Mouse (Mus musculus): ENCODE results near the gene Psmb4.

DNA sequence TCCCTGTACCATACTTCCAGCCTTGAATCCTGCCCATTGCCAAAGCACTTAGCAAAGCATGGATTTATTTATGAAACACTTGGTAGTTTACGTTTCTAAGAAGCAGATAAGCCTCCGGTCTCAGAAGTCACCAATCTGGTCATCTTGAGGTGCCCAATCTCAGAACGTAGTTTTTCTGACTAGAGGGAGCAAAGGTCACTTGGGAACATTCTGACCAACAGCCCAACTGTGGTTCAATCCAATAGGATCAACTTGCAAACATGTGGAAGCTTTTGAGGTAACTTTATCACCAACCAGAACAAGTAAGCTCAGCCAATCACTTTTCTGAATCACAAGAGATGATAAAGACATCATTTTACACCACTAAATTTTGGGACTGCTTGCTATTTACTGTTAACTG is 51.4 kb downstream of the Psmb4 start:
- TF ChIP-seq USF2 (conservative IDR thresholded peaks at IDR 0.05; ENCODE audit: low read depth, low read length), result no peak
- TF ChIP-seq ZMIZ1 (IDR thresholded peaks at IDR 0.05; ENCODE audit: low read depth, low read length), result no peak
- TF ChIP-seq CTCF (conservative IDR thresholded peaks at IDR 0.05 in 1 of 2, IDR thresholded peaks at IDR 0.05 in 1 of 2; ENCODE audit: low read depth in 2 of 2, low read length in 2 of 2), result no peak
- TF ChIP-seq EP300 (IDR thresholded peaks at IDR 0.05; ENCODE audit: low read length), result no peak
- no peak for TF ChIP-seq MYC (IDR thresholded peaks at IDR 0.05; ENCODE audit: low read depth, low read length)
- no peak for TF ChIP-seq POLR2A (IDR thresholded peaks at IDR 0.05; ENCODE audit: low read depth, low read length)

All from CH12.LX (cell line).